Mouse (Mus musculus) neural tube, embryonic 15.5 days (tissue): ENCODE measurements at regions not wholly inside any gene's neighbourhood (a gene's known extent, or its start where the extent isn't known, plus 50 kb on each side); places are given as distances from the start of the nearest gene placed in this dataset.
"Not testable (repeated sequence)": the region's sequence is repeated elsewhere in the genome, so short reads cannot be mapped to it uniquely, and the experiment has no call there.

Experiments
- ATAC-seq: fragments of 200-750 bp; cut with Nextera tagmentation; 2 replicates; pipeline ENCODE4 v1.8.0; 2017; ENCODE audit warnings: mild to moderate bottlenecking, moderate TSS enrichment, moderate library complexity; ENCODE audit not compliant: low FRiP score
- H3K27ac ChIP-seq: fragments of 300-500 bp; sonication (generic); replicated peaks from 2 replicates; pipeline ENCODE4 v1.5.1; 2015; ENCODE audit warnings: mild to moderate bottlenecking, inconsistent platforms
- H3K27me3 ChIP-seq: fragments of 300-500 bp; sonication (generic); replicated peaks from 2 replicates; pipeline ENCODE4 v1.6.1; 2015; ENCODE audit warnings: inconsistent platforms
- H3K36me3 ChIP-seq: fragments of 300-500 bp; sonication (generic); 2 replicates; pipeline ENCODE4 v1.6.1; 2015; ENCODE audit warnings: inconsistent platforms
- H3K4me1 ChIP-seq: fragments of 300-500 bp; sonication (generic); 2 replicates; pipeline ENCODE4 v1.6.1; 2015; ENCODE audit warnings: inconsistent platforms
- H3K4me2 ChIP-seq: fragments of 300-500 bp; sonication (generic); 2 replicates; pipeline ENCODE4 v1.6.1; 2015; ENCODE audit warnings: inconsistent platforms, mild to moderate bottlenecking, moderate library complexity
- H3K4me3 ChIP-seq: fragments of 300-500 bp; sonication (generic); replicated peaks from 2 replicates; pipeline ENCODE4 v1.5.1; 2015; ENCODE audit warnings: mild to moderate bottlenecking, inconsistent platforms
- H3K9ac ChIP-seq: fragments of 300-500 bp; sonication (generic); replicated peaks from 2 replicates; pipeline ENCODE4 v1.6.1; 2015; ENCODE audit warnings: mild to moderate bottlenecking, inconsistent platforms
- H3K9me3 ChIP-seq: fragments of 300-500 bp; sonication (generic); replicated peaks from 2 replicates; pipeline ENCODE4 v1.6.1; 2016; ENCODE audit warnings: inconsistent platforms
- WGBS: fragments of 180-500 bp; shearing (Covaris S2); methylation state at CpG from one replicate; pipeline ENCODE4 v1.1.7; 2015; ENCODE audit warnings: mixed read lengths; 5-methylcytosine and 5-hydroxymethylcytosine counted together

GRCm38 (mm10) chr16:50792960-50793359 is 202.0 kb upstream of the Ccdc54 start:
- no peak overlapping the region for H3K27ac ChIP-seq
- no peak overlapping the region for H3K9ac ChIP-seq
- 89% methylated on average over 2 of the region's 2 CpGs for whole genome bisulfite sequencing
- H3K4me1 ChIP-seq = no peaks in the 10 kb centered on the region
- H3K9me3 ChIP-seq = no peaks in the 10 kb centered on the region
- no peaks in the 10 kb centered on the region for H3K36me3 ChIP-seq
- H3K4me2 ChIP-seq = no peak overlapping the region
- ATAC-seq = no peak
- H3K27me3 ChIP-seq = no peaks in the 10 kb centered on the region
- H3K4me3 ChIP-seq = no peak overlapping the region

GRCm38 (mm10) chr16:50792506-50792905 is 201.6 kb upstream of the Ccdc54 start:
- Histone ChIP-seq H3K27me3 (no peaks in the 10 kb centered on the region), H3K4me2 (no peak overlapping the region), H3K4me3 (no peak overlapping the region), H3K27ac (no peak overlapping the region), H3K36me3 (no peaks in the 10 kb centered on the region), H3K4me1 (no peaks in the 10 kb centered on the region), H3K9ac (no peak overlapping the region), H3K9me3 (no peaks in the 10 kb centered on the region)
- ATAC-seq = no peak
- 73% methylated on average over 2 of the region's 2 CpGs for WGBS

GRCm38 (mm10) chr16:50788702-50789101 is 197.7 kb upstream of the Ccdc54 start:
- 89% methylated on average over 4 of the region's 4 CpGs for WGBS
- no peaks in the 10 kb centered on the region for H3K36me3 ChIP-seq

GRCm38 (mm10) chr16:50786199-50786598 is 195.2 kb upstream of the Ccdc54 start:
- Histone ChIP-seq H3K27me3 (no peaks in the 10 kb centered on the region), H3K4me1 (no peaks in the 10 kb centered on the region), H3K4me2 (no peak overlapping the region), H3K27ac (no peak overlapping the region), H3K9me3 (no peaks in the 10 kb centered on the region), H3K36me3 (no peaks in the 10 kb centered on the region), H3K4me3 (no peak overlapping the region), H3K9ac (no peak overlapping the region)
- WGBS = 76% methylated on average over 3 of the region's 3 CpGs
- no peak for ATAC-seq

More at GRCm38 (mm10) chr16:50788702-50789101, 197.7 kb upstream of the Ccdc54 start:
- Histone ChIP-seq H3K9ac (no peak overlapping the region), H3K27ac (no peak overlapping the region), H3K4me3 (no peak overlapping the region), H3K4me1 (no peaks in the 10 kb centered on the region), H3K27me3 (no peaks in the 10 kb centered on the region), H3K9me3 (no peaks in the 10 kb centered on the region), H3K4me2 (no peak overlapping the region)
- no peak for ATAC-seq

- Histone ChIP-seq H3K9me3 (no peaks in the 10 kb centered on the region), H3K27ac (no peak overlapping the region), H3K4me1 (no peaks in the 10 kb centered on the region), H3K9ac (no peak overlapping the region), H3K4me2 (no peak overlapping the region), H3K36me3 (no peaks in the 10 kb centered on the region), H3K4me3 (no peak overlapping the region), H3K27me3 (no peaks in the 10 kb centered on the region)
- no peak for ATAC-seq
- 95% methylated on average over 1 of the region's 1 CpGs for WGBS
These were observed 194.4 kb upstream of the Ccdc54 start for GRCm38 (mm10) chr16:50785384-50785783.

- ATAC-seq = no peak
- WGBS = 84% methylated on average over 3 of the region's 3 CpGs
- no peaks in the 10 kb centered on the region for H3K27me3 ChIP-seq
- no peaks in the 10 kb centered on the region for H3K9me3 ChIP-seq
- no peak overlapping the region for H3K9ac ChIP-seq
- no peak overlapping the region for H3K4me2 ChIP-seq
- no peak overlapping the region for H3K27ac ChIP-seq
- H3K4me3 ChIP-seq = no peak overlapping the region
- H3K36me3 ChIP-seq = no peaks in the 10 kb centered on the region
- H3K4me1 ChIP-seq = no peaks in the 10 kb centered on the region
These were observed 193.8 kb upstream of the Ccdc54 start for GRCm38 (mm10) chr16:50784651-50785228.

- Histone ChIP-seq H3K36me3 (no peaks in the 10 kb centered on the region), H3K4me1 (0 out of 2 replicates have a peak, but pooled peaks cover 3% of the 10 kb centered on the region), H3K4me2 (no peak overlapping the region), H3K27ac (no peak overlapping the region), H3K9me3 (no peaks in the 10 kb centered on the region), H3K9ac (no peak overlapping the region), H3K4me3 (no peak overlapping the region), H3K27me3 (no peaks in the 10 kb centered on the region)
- ATAC-seq = no peak
- WGBS = 48% methylated on average over 20 of the region's 20 CpGs
These were observed 193.1 kb upstream of the Ccdc54 start for GRCm38 (mm10) chr16:50783784-50784650.

- no peak overlapping the region for H3K9ac ChIP-seq
- H3K9me3 ChIP-seq = no peaks in the 10 kb centered on the region
- no peak overlapping the region for H3K27ac ChIP-seq
- WGBS = 52% methylated on average over 6 of the region's 6 CpGs
- no peaks in the 10 kb centered on the region for H3K36me3 ChIP-seq
- H3K27me3 ChIP-seq = no peaks in the 10 kb centered on the region
- ATAC-seq = no peak
- no peak overlapping the region for H3K4me2 ChIP-seq
- H3K4me1 ChIP-seq = 0 out of 2 replicates have a peak, but pooled peaks cover 3% of the 10 kb centered on the region
- no peak overlapping the region for H3K4me3 ChIP-seq
These were observed 192.3 kb upstream of the Ccdc54 start for GRCm38 (mm10) chr16:50783240-50783639.

- Histone ChIP-seq H3K9ac (no peak overlapping the region), H3K4me1 (0 out of 2 replicates have a peak, but pooled peaks cover 3% of the 10 kb centered on the region), H3K27me3 (no peaks in the 10 kb centered on the region), H3K4me3 (no peak overlapping the region), H3K36me3 (no peaks in the 10 kb centered on the region), H3K4me2 (no peak overlapping the region), H3K9me3 (no peaks in the 10 kb centered on the region), H3K27ac (no peak overlapping the region)
- WGBS = 33% methylated on average over 6 of the region's 6 CpGs
- no peak for ATAC-seq
These were observed 188.3 kb upstream of the Ccdc54 start for GRCm38 (mm10) chr16:50779030-50779784.

GRCm38 (mm10) chr16:50774699-50775098 is 183.7 kb upstream of the Ccdc54 start:
- not testable (repeated sequence) for H3K36me3 ChIP-seq, H3K4me3 ChIP-seq, H3K9me3 ChIP-seq, H3K9ac ChIP-seq, H3K4me2 ChIP-seq, H3K27me3 ChIP-seq, H3K27ac ChIP-seq, H3K4me1 ChIP-seq, ATAC-seq
- 96% methylated on average over 12 of the region's 12 CpGs for WGBS

- peak; percentile 11; the same call in 1 of the 2 replicates for ATAC-seq
These were observed 175.3 kb upstream of the Ccdc54 start for GRCm38 (mm10) chr16:50766055-50766770.

More at GRCm38 (mm10) chr16:50766055-50766770, 175.3 kb upstream of the Ccdc54 start:
- 79% methylated on average over 11 of the region's 11 CpGs for WGBS
- H3K9me3 ChIP-seq = no peaks in the 10 kb centered on the region
- no peak overlapping the region for H3K27ac ChIP-seq
- no peaks in the 10 kb centered on the region for H3K4me1 ChIP-seq
- no peak overlapping the region for H3K9ac ChIP-seq
- H3K36me3 ChIP-seq = no peaks in the 10 kb centered on the region
- no peak overlapping the region for H3K4me3 ChIP-seq
- H3K27me3 ChIP-seq = no peaks in the 10 kb centered on the region
- no peak overlapping the region for H3K4me2 ChIP-seq
